Mouse (Mus musculus) liver, adult 2 months (tissue): ENCODE measurements around the gene Ccdc57.

Source experiments
- CTCF ChIP-seq: fragments of 200-500 bp; IDR thresholded peaks from 2 replicates; pipeline ENCODE4 v1.5.1; 2011; ENCODE audit warnings: low read depth, low read length, control low read depth
- POLR2A ChIP-seq: fragments of 200-500 bp; IDR thresholded peaks from 2 replicates; pipeline ENCODE4 v1.6.1; 2011; ENCODE audit warnings: low read length, control low read depth; ENCODE audit not compliant: insufficient read depth; ENCODE audit errors: extremely low read depth

GRCm38 (mm10) chr11:120951237-120951636, 18.6 kb upstream of the Ccdc57 start:
- TF ChIP-seq CTCF: no peak
- TF ChIP-seq POLR2A: no peak
